Mouse (Mus musculus): ENCODE results near the gene Gm5767.

The Gm5767 gene

DNA sequence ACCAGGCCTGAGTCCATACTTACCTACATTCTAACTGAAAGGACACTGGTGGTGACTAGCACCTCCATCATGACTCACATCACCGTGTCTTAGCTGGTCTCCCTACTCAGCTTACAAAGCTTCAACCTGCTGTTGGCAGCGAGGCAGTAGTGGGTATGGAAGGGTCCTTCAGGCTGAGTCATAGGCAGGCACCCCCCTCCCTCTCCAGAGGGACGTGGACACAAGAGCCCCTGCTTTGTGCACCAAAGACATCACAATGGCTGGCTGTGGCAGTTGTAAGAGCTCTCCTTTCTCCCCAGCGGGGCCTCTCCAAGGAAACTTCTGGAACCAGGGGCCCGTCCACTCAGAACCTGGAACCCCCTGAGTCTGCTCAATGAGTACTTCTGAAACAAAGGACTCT lies at the start of gene Gm5767:
Gene Gm5767, plus strand, starts transcription at position 301 of the 400 bp plus-strand sequence.
- no peak for DNase-seq (ENCODE audit: low spot score)

DNA sequence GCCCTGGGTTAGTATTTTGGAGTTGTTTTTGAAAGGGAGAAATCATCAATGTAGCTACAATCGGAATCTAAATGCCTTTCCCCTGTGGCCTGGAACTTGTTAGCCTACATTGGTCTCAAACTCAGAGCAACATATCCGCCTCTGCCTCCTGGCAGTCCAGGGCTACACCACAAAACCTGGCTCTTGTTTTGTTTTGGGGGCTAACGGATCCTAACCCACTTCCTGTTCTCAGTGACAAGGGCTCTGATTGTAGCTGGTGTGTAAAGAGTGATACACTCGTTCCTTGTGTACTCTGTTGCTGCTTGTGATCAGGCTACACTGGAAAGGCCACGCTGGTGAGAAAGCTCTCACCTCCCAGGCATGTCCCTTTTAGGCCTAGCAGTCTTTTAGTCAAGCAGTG lies 49.1 kb upstream of the Gm5767 start:
- DNase-seq (ENCODE audit: low spot score), result no peak

DNA sequence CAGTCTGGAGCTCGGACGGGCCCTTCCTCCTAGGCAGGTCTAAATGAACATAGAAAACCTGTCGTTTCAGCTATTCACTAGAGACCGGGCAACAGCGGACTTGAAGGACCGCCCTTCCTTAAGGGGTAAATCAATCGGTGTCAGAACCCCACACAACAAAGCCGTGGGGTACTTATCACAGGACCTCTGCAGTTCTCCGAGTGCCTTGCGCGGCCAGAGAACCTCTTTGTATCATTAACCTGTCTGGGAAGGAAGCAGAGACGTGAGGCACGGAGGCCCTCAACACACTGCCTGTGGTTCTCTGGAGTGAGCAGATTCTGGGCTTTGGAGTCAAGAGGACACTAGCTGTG lies 43.7 kb upstream of the Gm5767 start:
- DNase-seq (ENCODE audit: low spot score), result no peak

DNA sequence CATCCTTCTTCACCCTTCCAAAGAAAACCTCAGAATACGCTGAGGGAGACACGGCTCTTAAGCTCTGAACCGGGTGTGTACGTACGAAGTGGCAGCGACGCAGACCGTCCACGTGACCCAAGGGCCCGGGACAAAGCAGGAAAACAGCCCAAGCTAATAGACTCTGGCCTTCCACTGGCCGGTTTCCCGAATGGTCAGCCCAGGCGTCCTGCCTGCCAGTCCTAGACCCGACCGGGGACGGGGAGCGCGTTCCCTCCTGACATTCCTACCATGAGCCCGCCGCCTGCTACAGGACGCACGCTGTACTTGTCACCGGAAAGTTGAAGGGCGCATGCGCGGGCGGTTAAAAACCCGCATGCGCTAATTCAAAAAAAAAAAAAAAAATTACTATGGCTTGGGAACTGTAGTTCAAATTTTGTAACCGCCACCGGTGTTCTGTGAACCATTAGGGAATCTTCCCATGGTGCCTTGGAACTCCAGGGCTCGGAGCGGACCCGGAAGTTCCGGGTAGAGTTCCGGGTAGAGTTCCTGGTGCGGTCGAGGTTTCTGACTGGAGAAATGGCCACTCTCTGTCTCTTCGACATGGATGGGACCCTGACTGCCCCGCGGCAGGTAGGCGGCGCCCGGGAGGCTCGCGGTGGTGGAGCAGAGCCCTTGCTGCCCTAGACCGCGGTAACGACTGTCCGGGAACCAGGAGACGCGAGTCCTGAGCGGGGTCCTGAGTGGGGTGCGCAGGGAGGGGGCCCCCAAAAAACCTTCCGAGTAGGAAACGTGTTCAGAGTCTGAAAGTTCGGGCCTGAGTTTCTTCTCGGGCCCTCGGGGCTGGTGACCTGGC lies 43.1 kb upstream of the Gm5767 start, which contains the start of the genes Pmm2 and Tmem186:
Gene Pmm2, plus strand, starts transcription at position 458 of the 835 bp plus-strand sequence.
Gene Tmem186, minus strand, starts transcription at position 496 of the 835 bp plus-strand sequence.
- DNase-seq (ENCODE audit: low spot score), result peak; percentile 60

DNA sequence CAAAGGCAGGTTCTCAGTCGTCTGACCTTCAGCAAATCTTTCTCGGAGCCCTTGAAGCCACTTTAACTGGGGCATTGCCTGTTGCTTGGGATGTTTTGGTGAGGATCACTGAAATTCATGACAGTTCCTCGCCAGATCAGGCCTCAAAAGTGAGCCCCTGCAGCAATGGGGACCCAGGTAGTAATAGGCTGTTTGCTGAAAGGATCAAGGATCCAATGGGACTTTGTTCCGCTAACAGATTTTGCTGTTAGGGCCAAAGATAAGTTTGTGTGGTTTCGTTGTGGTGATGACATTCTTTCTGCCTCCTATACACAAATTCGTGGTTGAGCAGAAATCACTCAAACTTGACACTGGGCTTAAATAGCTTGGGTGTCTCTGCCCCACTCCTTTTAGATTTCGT lies 42.4 kb upstream of the Gm5767 start:
- no peak for DNase-seq (ENCODE audit: low spot score)

DNA sequence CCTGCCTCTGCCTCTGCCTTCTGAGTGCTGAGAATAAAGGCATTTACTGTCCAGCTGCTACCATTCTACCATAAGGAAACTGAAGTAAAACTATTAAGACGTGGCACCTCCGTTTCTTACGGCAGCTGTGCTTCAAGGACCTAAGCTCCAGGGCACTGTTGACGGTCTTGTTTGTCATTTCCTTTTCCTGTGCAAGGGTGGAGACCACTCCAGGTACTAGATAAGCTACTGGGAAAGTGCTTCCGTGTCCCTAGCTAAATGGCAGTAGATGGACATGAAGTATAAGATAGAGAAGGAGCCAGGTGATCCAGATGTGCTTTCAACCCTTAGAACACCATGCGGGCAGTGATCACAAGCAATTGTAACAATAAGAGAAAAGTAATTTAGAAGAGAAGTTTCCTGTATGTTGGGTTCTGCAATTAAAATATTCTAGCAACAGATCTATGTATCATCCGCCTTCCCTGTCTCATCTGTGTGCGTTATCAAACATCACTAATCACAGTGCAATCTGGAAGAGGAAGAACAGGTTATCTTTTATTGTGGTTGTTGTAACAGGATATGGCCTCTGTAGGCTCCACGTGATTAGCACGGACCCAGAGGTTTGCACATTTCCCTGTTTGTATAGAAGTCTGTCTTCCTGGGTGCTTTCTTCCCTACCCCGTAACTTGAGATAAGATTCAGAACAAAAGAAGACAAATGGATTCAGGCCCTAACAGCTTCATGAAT lies 40.9 kb upstream of the Gm5767 start:
- no peak for DNase-seq (ENCODE audit: low spot score)

DNA sequence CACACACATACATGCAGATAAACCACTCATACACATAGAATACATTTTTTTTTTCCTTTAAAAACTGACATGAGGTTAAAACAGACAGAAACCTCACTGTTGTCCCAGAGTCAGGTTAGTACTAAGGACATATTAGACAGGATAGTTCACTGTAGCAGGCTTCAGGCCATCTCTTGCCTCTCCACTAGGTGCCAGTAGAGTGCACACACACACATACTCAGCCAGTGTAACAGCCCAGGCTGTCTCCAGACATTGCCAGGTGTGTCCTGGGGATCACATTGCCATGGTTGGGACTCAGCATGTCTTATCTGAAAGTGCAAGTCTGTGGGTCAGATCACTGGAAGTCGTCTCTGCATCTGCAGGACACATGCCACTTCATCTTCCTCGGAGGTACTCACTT lies 36.7 kb upstream of the Gm5767 start:
- DNase-seq (ENCODE audit: low spot score), result no peak

DNA sequence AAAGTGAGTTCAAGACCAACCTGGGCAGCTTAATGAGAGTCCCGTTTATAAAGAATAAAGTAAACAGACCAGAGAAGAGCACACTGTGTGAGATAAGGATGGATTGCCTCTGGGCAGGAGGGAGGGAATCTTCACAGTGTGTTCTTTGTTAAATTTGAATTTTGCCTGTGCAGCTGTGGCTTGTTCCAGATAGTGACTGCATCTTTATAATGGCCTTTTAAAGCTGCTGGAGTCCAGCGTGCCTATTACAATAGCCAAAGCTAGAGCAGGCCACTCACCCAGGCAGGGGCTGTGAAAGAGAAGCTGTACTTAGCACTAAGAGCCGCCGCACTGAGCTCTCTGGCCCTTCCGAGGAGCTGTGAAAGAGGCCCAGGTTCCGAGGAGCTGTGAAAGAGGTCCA lies 35.0 kb upstream of the Gm5767 start:
- no peak for DNase-seq (ENCODE audit: low spot score)

DNA sequence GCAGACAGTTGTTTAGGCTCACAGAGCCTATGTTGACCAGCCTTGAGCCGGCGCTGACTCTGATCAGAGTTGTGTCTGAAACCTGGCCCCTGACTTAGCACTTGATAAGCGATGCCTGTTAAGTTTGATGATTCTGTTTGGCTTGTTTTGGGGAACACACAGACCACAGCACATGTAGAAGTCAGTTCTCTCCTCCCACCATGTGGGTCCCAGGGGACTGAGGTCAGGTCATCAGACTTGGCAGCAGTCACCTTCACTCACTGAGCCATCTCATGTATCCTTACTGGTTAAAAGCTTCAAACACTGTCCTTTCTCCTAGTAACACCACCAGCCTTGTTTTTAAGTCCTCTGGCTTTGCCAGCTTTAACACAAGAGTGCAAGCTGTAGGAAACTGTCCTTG lies 30.6 kb upstream of the Gm5767 start:
- DNase-seq (ENCODE audit: low spot score), result no peak

DNA sequence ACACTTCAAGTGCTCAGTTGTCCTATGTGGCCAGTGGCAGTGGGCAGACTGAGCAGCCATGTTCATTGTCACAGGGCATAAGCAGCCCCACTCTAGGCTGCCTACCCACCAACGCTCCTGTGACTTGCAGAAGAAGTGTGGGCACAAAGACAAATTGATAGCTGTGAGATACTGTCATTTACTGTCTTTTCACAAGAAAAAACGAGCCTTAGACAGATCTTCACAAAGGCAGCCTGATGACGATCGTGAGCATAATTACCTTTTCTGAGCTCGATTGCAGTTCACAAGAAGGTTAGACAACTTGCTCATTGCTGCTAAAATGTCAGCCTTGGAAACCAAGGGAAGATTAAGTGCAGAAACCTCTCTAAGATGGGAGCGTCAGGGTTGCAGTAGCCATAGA lies 25.5 kb upstream of the Gm5767 start:
- no peak for DNase-seq (ENCODE audit: low spot score)

DNA sequence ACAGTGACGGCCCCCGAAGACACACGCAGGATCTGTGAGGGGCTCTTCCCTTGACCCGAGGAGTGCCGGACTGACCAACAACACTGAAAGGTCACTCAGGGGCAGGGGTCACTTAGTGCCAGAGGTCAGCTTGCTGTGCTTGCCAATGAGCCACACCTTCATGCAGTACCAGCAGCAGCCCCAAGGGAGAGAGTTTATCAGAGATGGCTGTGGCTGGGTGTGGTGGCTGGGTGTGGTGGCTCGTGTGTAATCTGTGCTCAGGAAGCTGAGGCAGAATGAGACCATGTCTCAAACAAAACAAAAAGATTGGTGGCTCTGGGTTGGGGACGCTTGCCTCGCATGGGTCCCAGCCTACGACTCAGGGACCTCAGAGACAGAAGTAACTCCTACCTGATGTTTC lies 25.0 kb upstream of the Gm5767 start:
- no peak for DNase-seq (ENCODE audit: low spot score)

DNA sequence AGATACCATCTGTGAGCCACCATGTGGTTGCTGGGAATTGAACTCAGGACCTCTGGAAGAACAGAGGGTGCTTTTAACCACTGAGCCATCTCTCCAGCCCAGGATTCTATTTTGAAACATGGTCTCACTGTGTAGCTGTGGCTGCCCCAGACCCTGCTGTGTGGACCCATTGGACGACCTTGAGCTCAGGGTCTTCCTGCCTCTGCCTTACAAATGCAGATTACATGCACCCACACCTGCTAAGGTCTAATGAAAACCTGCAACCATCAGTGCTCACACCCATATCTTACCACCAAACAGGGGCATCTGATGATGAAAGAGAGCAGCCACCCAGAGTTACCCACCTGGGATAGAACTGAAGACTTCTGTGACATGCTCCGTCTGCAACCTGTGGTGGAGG lies 24.3 kb upstream of the Gm5767 start:
- DNase-seq (ENCODE audit: low spot score), result no peak

DNA sequence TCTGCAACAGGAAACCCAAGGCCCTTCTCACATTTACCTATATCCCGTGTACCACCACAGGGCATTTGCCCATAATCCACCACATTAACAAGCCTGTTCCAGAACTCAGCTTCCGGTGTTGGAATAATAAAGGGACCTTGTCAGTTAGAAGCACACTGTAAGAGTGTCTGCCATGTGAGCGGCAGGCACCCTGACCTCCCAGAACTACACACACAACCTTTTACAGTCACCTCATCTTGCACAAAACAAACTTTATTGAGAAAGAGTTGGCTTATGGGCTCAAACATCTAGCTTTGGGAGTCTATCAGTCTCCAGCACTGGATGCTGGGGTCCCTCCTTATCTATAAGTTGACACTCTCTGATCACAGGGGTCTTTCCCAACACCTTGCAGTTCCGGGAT lies 22.2 kb upstream of the Gm5767 start:
- no peak for DNase-seq (ENCODE audit: low spot score)

DNA sequence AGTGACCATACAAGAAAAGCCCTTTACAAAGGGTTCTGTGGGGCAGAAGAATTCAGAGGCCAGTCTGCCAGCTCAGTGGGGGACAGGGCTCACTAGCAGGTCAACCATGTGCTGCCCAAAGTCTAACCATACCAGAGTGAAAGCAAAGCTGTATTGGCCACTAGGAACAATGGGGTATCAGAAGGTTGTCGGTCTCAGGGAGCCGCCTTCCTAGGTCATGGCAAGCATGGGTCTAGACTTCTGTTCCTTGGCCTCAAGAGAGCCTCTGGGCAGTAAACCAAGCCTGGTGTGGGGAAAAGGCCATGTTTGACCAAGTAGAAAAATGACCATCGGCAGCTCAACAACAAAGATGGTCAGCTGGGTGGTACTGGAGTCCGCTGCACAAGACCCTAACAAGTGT lies 21.8 kb upstream of the Gm5767 start:
- no peak for DNase-seq (ENCODE audit: low spot score)

DNA sequence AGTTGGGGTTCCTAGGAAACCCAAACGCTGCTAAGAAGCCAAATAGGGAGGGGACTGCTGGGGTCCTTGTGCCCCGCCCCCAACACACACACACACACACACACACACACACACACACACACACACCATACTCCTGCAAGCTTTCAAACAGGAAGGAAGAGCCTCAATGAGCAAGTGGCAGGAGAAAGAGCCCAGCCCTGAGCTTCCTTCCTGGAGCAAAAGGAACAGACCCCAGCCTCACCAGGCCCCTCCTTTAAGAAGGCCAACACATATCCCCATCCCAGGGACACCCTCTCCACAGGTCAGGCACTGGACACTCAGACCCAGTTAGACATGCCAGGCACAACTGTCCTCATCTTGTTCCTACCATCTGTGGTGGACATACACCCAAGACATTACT lies 17.5 kb upstream of the Gm5767 start:
- DNase-seq (ENCODE audit: low spot score), result no peak

DNA sequence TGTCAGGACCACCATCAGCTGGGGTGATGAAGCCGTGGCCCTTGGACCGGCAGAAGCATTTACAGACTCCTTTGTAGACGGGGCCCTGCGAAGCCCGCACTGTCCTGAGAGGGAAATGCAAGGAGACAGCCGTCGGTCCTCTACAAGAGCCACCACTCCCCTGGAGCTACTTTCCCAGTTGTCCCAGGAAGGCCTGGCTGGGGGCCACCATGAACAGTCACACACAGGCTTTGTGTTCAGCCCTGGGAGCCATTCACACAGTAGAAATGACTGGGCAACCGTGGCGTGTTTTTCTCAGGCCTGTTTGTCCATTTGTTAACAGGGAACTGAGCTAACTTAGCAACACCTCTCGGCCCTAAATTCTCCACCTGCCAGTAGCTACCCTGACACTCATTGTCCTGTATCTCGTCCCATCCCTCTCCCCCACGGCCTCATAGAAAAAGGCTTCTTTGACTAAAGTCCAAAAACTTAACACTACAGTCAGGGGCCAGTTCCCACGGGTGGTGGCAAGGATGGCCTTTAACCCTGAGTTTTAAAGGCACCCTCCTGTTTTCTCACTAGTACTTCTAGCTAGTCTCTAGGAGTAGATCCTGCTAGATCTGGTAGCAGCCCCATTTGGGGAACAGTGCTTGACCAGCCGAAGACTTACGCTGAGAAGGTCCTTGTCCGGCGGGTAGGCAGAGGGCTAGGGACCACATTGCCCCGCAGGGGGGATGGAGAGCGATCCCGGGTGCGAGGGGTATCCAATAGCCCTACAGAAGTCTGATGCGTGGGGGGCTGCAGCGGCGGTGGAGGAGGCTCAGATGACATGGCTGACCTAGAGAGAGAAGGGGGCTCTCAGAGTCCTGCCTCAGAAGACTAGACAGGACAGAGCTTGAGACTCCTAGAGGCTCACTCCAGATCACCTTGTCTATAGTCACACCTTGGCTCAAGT lies 16.7 kb upstream of the Gm5767 start:
- DNase-seq (ENCODE audit: low spot score), result no peak

DNA sequence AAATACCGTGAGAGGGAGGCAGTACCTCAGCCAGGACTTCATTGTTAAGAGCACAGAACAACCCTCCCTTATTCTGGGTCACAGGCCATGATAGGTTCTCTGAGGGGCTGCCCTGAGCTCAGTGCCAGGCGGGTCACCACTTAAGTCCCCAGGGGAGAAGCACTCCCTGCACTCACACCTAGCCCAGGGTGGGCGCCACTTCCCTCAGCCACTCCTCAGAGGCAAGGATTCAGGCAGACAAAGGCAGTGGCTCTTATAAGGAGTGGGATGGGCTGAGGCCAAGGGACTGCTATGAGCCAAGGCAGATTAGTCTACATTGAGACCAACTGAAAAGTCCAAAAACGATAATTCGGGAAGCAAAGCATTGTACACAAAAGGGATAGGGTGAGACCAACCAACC lies 15.2 kb upstream of the Gm5767 start:
- no peak for DNase-seq (ENCODE audit: low spot score)

DNA sequence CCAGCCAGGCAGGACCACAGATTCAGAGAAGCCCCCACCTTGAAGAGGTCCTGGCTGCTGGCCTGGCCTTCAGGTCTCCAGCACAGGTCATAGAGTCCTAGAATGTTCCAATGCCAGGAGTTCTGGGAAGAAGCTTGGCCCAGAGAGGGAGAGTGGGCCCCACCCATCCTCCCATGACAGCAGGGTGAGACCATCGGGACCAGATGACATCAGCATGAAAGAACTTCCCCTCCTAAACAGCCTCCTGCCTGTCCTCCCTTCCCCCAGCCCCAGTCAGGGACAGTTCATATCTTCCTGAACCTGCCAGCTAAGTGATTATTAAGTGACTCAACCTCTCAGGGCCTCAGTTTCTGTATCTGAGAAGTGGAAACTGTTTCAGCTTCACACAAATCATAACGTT lies 14.1 kb upstream of the Gm5767 start:
- no peak for DNase-seq (ENCODE audit: low spot score)

DNA sequence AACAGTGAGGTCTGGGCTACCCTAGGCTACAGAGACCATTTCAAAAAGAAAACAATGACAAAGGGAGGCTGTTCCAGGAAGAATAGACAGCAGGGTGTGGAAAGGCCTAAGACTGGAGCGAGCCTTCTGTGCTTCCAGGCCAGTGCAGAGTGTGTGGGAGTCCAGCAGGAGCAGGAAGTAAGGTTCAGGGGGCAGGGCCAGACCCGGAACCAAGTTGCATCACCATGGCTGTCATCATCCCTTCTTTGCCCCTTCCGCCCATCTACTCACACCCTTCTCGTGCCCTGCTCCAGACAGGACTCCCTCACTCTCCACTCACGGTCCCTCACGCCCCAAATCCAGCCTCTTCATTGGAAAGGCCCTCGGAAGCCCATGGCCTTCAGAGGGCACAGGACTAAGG lies 13.3 kb upstream of the Gm5767 start:
- no peak for DNase-seq (ENCODE audit: low spot score)

DNA sequence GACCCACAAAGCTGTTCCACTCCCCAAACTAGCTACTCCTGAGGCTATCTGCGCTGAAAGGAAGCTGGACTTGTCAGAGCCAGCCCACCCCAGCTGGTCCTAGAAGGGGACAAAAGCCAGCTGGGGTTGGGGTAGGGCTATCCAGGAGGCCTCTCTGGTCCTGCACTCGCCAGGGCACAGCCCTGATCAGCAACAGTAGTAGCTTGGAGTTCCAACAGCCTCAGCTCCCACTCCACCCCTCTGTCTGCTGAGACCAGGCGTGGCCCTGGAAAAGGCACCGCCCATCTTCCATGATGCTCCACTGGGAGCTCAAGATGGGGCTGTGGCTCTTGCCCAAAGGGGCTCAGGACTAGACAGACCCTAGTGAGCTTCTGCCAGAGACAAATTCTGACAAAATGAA lies 12.8 kb upstream of the Gm5767 start:
- no peak for DNase-seq (ENCODE audit: low spot score)

DNA sequence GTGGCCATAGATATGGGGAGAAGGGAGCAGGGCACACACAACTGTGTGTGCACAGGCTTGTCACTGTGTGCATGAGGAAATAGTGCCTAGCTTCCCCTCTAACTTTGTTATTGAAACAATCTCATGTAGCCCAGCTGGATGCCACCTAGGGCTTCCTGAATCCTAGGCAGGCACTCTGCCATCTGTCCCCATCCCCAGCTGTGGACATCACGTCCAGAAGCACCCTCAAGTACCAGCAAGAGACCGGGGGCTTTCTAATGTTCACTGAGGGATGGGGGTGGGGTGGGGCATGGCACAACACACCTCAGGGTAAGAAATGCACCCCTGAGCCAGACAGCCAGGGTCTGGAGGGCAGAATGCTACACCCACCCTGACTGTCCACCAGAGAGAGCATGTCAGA lies 12.2 kb upstream of the Gm5767 start:
- DNase-seq (ENCODE audit: low spot score), result no peak

DNA sequence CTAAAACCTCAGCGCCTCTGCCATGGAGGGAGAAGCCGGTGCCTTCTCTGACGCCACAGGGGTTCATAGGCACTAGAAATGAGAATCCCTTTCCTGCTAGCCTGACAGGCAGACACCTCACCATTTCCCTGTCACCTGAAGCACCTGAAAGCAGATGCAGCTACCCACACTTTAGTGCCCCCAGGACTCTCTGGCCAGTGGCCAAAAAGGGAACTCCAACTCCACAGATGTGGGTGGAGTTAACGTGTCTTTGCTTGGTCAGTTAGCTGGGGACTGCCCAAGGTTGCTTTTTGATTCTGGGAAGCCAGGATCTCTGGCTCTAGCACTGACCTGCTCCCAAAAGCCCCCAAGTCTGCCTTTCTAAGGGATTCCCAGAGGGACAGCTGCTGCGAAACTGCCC lies 11.1 kb upstream of the Gm5767 start:
- DNase-seq (ENCODE audit: low spot score), result no peak
